Mouse (Mus musculus): ENCODE data around the gene Sypl2. TPM values are rescaled to one million over a fixed set of nuclear protein-coding genes. Genes with fewer than 3 reads are reported as not detected.

Gene Sypl2
- polyA plus RNA-seq, 1 experiment from 2014 or later = 0.30 TPM

DNA sequence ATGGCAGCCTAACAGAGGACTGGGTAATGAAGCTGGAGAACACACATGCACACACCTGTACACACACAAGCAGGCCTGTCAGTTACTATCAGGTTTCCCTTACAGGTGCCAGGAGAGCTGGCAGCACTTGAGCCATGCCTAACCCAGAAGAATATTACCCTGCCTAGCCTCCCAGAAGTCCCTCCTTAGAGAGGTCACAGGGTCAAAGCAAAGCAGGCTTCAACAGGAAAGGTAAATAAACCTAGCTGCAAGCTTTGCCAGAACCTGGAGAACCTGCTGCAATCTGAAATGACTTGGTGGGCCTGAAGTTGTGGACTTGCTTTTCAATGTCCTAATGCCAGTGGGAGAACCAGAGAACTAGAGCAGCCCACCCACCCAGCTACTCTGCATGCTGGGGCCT, 23.9 kb downstream of the Sypl2 start:
- Histone ChIP-seq H3K4me3 (ENCODE audit: low read depth, low read length) (no peak overlapping the region), H3K4me1 (ENCODE audit: control insufficient read depth, insufficient read depth, low read length) (peaks cover 13% of the 10 kb centered on the region), H3K9ac (replicated peaks; ENCODE audit: low read depth, low read length) (no peak overlapping the region), H3K27ac (ENCODE audit: low read length) (peak overlapping the region; percentile 21; the same call in 1 of the 2 replicates), H3K4me2 (replicated peaks; ENCODE audit: low read depth, low read length) (no peak overlapping the region), H3K9me3 (ENCODE audit: control insufficient read depth, low read depth, low read length) (no peaks in the 10 kb centered on the region), H3K27me3 (ENCODE audit: control insufficient read depth, insufficient read depth, low read length) (no peaks in the 10 kb centered on the region), H3K36me3 (ENCODE audit: control insufficient read depth, insufficient read depth, low read length) (peaks cover 29% of the 10 kb centered on the region)
- no peak for ATAC-seq (ENCODE audit: insufficient number of reproducible peaks, insufficient read depth, low FRiP score, low read depth)

DNA sequence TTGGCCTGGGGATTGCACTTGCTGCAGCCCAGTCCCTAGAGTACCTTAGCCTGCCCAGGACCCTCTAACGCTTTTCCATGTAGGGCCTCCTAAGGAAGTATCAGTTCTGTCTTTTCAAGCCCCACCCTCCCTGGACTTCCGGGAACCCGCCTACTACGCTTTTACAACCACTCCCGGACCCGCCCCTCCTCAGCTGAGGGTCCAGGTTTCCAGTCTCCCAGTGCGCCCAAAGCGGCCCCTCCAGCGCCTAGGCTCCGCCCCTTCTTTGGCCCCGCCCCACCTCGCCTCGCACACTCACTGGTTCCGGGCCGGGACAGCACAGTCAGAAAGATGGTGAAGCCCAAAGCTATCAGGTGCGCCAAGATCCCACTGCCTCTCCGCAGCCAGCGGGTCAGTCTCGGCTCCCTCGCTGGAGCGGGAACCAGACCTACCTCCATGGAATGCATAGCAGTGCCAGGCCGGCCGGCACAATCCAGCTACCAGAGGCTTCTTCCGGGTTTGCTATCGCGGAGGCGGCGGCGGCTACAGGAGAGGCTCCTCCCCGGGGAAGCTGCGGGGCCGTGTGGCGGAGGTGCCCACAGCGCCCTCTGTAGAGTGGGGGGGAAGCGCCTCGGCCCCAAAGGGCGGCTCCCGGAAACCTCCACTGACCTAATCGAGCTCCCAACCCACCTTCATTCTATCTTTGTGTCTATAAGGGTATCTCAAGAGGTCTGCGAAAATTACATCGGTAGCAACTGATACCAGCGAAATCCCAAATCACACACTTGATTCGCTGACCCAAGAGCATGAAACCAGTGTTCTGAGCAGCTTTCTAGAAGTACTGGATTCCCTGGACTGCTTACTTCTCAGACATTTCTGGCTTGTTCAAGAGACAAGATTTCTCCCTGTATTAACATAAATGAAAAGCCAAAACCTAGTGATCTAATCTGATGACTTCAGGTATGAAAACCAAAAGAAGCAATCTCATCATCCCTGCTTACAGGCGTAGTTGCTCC, 25.8 kb downstream of the Sypl2 start, which contains the start of gene Cyb561d1:
Cyb561d1 (minus strand) TSS at position 884 of the 995 bp plus-strand sequence.
- 2% methylated on average over 44 of the region's 44 CpGs for WGBS
- H3K4me1 ChIP-seq (ENCODE audit: control insufficient read depth, insufficient read depth, low read length) = peaks cover 23% of the 10 kb centered on the region; the same call in 1 of the 2 replicates
- peak within 1 kb of the TSS; percentile 61 for H3K4me3 ChIP-seq (ENCODE audit: low read depth, low read length)
- no peaks in the 10 kb centered on the region for H3K27me3 ChIP-seq (ENCODE audit: control insufficient read depth, insufficient read depth, low read length)
- H3K27ac ChIP-seq (ENCODE audit: low read length) = peak within 1 kb of the TSS; percentile 86
- H3K9ac ChIP-seq (replicated peaks; ENCODE audit: low read depth, low read length) = peak within 1 kb of the TSS; percentile 33; the same call in 1 of the 2 replicates
- H3K4me2 ChIP-seq (replicated peaks; ENCODE audit: low read depth, low read length) = peak within 1 kb of the TSS; percentile 60
- ATAC-seq (ENCODE audit: insufficient number of reproducible peaks, insufficient read depth, low FRiP score, low read depth) = peak; percentile 94
- H3K9me3 ChIP-seq (ENCODE audit: control insufficient read depth, low read depth, low read length) = no peaks in the 10 kb centered on the region
- peaks cover 27% of the 10 kb centered on the region for H3K36me3 ChIP-seq (ENCODE audit: control insufficient read depth, insufficient read depth, low read length)

DNA sequence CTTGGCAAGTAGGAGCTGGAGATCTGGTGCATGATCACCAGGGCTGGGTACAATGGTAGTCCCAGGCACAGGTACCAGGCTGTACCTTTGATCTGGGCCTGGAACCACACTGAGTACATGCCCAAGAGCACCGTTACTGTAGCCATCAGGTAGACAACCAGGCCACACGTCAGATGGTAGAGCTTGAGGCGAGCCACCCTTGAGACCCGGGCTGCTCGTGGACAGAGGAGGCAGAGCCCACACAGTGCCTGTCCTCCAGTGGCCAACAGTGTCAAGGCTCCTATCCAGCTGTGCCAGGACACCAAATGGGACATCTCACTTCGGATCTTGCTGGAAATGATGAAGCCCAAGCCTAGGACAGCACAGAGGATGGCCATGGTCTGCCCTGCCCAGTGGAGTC, 27.2 kb downstream of the Sypl2 start:
- Histone ChIP-seq H3K27me3 (ENCODE audit: control insufficient read depth, insufficient read depth, low read length) (no peaks in the 10 kb centered on the region), H3K4me3 (ENCODE audit: low read depth, low read length) (no peak overlapping the region), H3K4me1 (ENCODE audit: control insufficient read depth, insufficient read depth, low read length) (peaks cover 23% of the 10 kb centered on the region; the same call in 1 of the 2 replicates), H3K4me2 (replicated peaks; ENCODE audit: low read depth, low read length) (no peak overlapping the region), H3K9me3 (ENCODE audit: control insufficient read depth, low read depth, low read length) (no peaks in the 10 kb centered on the region), H3K36me3 (ENCODE audit: control insufficient read depth, insufficient read depth, low read length) (peaks cover 15% of the 10 kb centered on the region), H3K9ac (replicated peaks; ENCODE audit: low read depth, low read length) (no peak overlapping the region), H3K27ac (ENCODE audit: low read length) (no peak overlapping the region)
- 89% methylated on average over 6 of the region's 6 CpGs for WGBS
- no peak for ATAC-seq (ENCODE audit: insufficient number of reproducible peaks, insufficient read depth, low FRiP score, low read depth)

DNA sequence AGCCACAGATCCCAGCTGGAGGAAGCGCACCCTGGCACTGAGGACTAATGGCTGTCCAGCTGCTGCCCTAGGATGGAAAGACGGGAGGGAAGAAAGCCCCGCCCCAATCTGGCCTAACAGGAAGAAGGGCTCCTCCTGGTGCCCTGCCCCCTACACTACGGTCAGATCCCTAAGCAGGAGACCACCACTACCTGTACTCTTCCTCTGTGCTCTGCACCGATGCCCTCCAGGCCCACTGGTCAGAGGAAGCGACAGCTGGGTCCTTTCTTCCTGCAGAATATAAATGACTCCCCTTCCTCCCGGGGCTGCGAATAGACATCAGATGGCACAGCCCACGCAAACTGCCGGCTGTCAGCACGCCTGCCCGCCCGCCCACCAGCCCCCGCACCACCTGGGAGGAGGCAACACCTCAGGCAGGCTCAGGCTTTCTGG, 29.4 kb downstream of the Sypl2 start:
- Histone ChIP-seq H3K27ac (ENCODE audit: low read length) (peak overlapping the region; percentile 41; the same call in 1 of the 2 replicates), H3K4me2 (replicated peaks; ENCODE audit: low read depth, low read length) (no peak overlapping the region), H3K9ac (replicated peaks; ENCODE audit: low read depth, low read length) (no peak overlapping the region), H3K27me3 (ENCODE audit: control insufficient read depth, insufficient read depth, low read length) (no peaks in the 10 kb centered on the region), H3K36me3 (ENCODE audit: control insufficient read depth, insufficient read depth, low read length) (peaks cover 3% of the 10 kb centered on the region; the same call in 1 of the 2 replicates), H3K9me3 (ENCODE audit: control insufficient read depth, low read depth, low read length) (no peaks in the 10 kb centered on the region), H3K4me3 (ENCODE audit: low read depth, low read length) (no peak overlapping the region), H3K4me1 (ENCODE audit: control insufficient read depth, insufficient read depth, low read length) (peaks cover 20% of the 10 kb centered on the region; the same call in 1 of the 2 replicates)
- WGBS = 14% methylated on average over 14 of the region's 14 CpGs
- ATAC-seq (ENCODE audit: insufficient number of reproducible peaks, insufficient read depth, low FRiP score, low read depth) = no peak

DNA sequence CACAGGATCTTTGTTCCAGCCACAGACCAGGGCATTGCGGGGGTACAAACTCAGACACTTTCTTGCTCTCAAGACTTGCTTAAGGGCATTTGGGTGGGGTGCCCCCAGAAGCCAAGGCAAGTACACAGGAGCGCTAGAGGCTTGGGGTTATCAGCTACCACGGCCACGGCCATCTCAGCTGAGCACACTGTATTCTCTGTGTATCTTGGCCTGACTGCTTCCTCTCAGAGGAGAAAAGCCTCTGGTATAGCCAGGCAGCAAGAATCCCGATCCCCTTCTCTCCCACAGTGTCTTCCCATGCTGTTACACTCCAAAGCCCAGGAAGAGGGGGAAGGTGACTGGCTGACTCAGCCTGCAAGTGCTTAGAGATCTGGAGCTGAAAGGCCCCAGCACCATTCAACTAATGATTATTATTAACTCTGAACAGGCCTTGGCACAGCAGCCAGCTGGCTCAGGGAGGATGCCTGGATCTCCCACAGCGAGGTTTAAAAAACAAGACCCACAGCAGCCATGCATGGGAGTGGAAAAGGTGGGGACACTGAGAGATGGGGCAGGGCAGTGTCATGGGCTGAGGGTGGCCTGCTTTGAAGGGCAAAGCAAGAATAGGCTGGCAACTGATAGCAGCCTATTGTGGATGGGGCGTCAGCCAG, 30.4 kb downstream of the Sypl2 start:
- Histone ChIP-seq H3K4me2 (replicated peaks; ENCODE audit: low read depth, low read length) (no peak overlapping the region), H3K36me3 (ENCODE audit: control insufficient read depth, insufficient read depth, low read length) (no peaks in the 10 kb centered on the region; the same call in 1 of the 2 replicates), H3K9ac (replicated peaks; ENCODE audit: low read depth, low read length) (no peak overlapping the region), H3K27me3 (ENCODE audit: control insufficient read depth, insufficient read depth, low read length) (no peaks in the 10 kb centered on the region), H3K9me3 (ENCODE audit: control insufficient read depth, low read depth, low read length) (no peaks in the 10 kb centered on the region), H3K4me3 (ENCODE audit: low read depth, low read length) (no peak overlapping the region), H3K4me1 (ENCODE audit: control insufficient read depth, insufficient read depth, low read length) (peaks cover 12% of the 10 kb centered on the region; the same call in 1 of the 2 replicates), H3K27ac (ENCODE audit: low read length) (no peak overlapping the region)
- WGBS = 74% methylated on average over 7 of the region's 7 CpGs
- no peak for ATAC-seq (ENCODE audit: insufficient number of reproducible peaks, insufficient read depth, low FRiP score, low read depth)

DNA sequence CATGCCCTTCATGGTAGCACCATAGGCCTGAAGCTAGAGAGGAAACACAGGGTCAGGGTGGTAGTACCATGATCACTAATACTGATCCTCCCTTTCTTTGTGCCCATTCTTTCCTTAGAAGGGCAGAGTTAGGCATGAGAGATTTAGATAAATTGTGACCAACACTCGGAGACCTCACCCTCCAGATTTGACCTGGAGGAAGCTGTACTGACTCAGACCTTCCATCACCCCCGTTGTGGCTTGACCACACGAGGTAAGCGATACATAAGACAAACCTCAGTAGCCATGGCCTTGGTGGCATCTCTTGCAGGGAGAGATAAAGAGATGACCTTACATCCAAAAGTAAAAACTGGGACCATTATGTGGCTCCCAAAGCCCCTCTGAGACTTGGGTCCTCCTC, 31.2 kb downstream of the Sypl2 start:
- Histone ChIP-seq H3K9ac (replicated peaks; ENCODE audit: low read depth, low read length) (no peak overlapping the region), H3K27ac (ENCODE audit: low read length) (no peak overlapping the region), H3K4me3 (ENCODE audit: low read depth, low read length) (no peak overlapping the region), H3K36me3 (ENCODE audit: control insufficient read depth, insufficient read depth, low read length) (no peaks in the 10 kb centered on the region; the same call in 1 of the 2 replicates), H3K9me3 (ENCODE audit: control insufficient read depth, low read depth, low read length) (no peaks in the 10 kb centered on the region), H3K4me2 (replicated peaks; ENCODE audit: low read depth, low read length) (no peak overlapping the region), H3K4me1 (ENCODE audit: control insufficient read depth, insufficient read depth, low read length) (peaks cover 9% of the 10 kb centered on the region; the same call in 1 of the 2 replicates), H3K27me3 (ENCODE audit: control insufficient read depth, insufficient read depth, low read length) (no peaks in the 10 kb centered on the region)
- WGBS = 80% methylated on average over 4 of the region's 4 CpGs
- ATAC-seq (ENCODE audit: insufficient number of reproducible peaks, insufficient read depth, low FRiP score, low read depth) = no peak

DNA sequence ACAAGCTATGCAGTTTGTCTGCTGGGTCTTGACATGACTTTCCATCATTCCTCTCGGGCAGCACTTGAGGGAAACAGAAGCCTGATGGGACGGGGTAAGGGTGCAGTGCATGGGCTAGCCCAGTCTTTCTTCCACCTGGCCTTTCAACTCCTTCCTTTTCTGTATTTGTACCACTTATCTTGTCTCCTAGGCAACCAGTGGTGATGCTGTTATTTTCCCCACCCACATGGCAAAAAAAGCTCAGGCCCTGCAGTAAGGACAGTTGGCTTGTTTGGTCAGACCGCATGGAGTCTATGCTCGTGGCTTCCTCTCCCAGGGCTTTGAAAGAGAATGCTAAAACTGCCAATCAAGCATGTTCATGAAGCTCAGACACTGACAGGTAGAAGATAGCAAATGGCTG, 32.8 kb downstream of the Sypl2 start:
- Histone ChIP-seq H3K9me3 (ENCODE audit: control insufficient read depth, low read depth, low read length) (no peaks in the 10 kb centered on the region), H3K4me2 (replicated peaks; ENCODE audit: low read depth, low read length) (no peak overlapping the region), H3K4me3 (ENCODE audit: low read depth, low read length) (no peak overlapping the region), H3K27ac (ENCODE audit: low read length) (no peak overlapping the region), H3K9ac (replicated peaks; ENCODE audit: low read depth, low read length) (no peak overlapping the region), H3K4me1 (ENCODE audit: control insufficient read depth, insufficient read depth, low read length) (peaks cover 12% of the 10 kb centered on the region), H3K36me3 (ENCODE audit: control insufficient read depth, insufficient read depth, low read length) (no peaks in the 10 kb centered on the region), H3K27me3 (ENCODE audit: control insufficient read depth, insufficient read depth, low read length) (no peaks in the 10 kb centered on the region)
- no peak for ATAC-seq (ENCODE audit: insufficient number of reproducible peaks, insufficient read depth, low FRiP score, low read depth)
- 47% methylated on average over 4 of the region's 4 CpGs for WGBS

DNA sequence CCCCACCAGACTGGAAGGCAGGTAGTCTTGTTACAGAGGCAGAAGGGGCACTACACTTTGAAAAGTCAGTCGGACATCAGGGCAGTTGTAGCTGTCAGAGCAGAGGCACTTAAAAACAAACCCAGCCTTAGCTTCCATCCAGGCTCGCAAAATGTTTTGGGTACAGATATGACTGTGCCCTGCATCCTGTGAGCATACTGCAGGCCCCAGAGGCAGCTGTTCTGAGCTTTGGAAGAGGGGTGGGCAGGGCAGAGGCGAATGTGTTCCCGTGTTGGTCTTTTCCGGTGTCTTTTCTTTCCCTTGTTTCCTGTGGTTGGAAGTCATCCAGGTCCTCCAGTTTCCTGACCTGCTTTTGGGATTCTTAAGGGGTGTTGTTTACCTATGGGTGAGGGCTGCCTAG, 36.6 kb downstream of the Sypl2 start:
- ATAC-seq (ENCODE audit: insufficient number of reproducible peaks, insufficient read depth, low FRiP score, low read depth) = no peak
- Histone ChIP-seq H3K36me3 (ENCODE audit: control insufficient read depth, insufficient read depth, low read length) (no peaks in the 10 kb centered on the region), H3K9ac (replicated peaks; ENCODE audit: low read depth, low read length) (no peak overlapping the region), H3K4me3 (ENCODE audit: low read depth, low read length) (no peak overlapping the region), H3K27ac (ENCODE audit: low read length) (no peak overlapping the region), H3K4me1 (ENCODE audit: control insufficient read depth, insufficient read depth, low read length) (peaks cover 2% of the 10 kb centered on the region; the same call in 1 of the 2 replicates), H3K27me3 (ENCODE audit: control insufficient read depth, insufficient read depth, low read length) (no peaks in the 10 kb centered on the region), H3K4me2 (replicated peaks; ENCODE audit: low read depth, low read length) (no peak overlapping the region; the same call in 1 of the 2 replicates), H3K9me3 (ENCODE audit: control insufficient read depth, low read depth, low read length) (no peaks in the 10 kb centered on the region)
- 26% methylated on average over 5 of the region's 5 CpGs for WGBS

Measured in stomach, embryonic 14.5 days (tissue).